Mouse (Mus musculus) kidney, adult 11 months (tissue): ENCODE data around the gene Snrnp70.

ENCODE experiments used
- DNase-seq: peaks from one replicate; pipeline ENCODE4 v3.0.0; 2022

Snrnp70 gene

DNA sequence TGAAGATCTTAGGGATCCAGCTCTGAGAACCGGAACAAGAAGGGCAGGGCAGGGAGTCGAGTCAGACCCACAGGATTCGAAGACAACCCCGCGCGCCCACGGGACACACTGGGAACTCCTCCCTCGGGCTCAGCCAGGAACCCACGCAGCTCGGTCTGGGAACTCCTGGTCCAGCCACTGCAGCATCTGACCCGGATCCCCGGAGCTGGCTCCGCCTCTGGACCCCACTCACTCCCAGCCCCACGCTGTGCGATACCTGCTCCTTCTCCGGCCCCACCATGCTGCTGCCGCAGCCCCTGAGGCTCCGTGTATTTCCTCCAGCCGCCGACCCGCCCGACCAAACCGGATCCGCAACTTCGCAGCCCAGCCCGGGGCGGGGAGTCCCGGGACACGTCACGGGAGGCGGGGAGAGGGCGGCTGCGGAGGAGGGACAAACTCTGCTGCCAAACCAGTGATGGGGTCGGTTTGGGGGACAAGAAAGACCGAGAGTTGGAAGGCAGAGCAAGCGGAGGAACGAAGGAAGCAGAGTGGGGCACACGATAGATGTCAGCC is 62.0 kb downstream of the Snrnp70 start, which contains the start of gene Trpm4:
Gene Trpm4, minus strand, starts transcription at position 350 of the 552 bp plus-strand sequence.
- DNase-seq: peak; percentile 78

DNA sequence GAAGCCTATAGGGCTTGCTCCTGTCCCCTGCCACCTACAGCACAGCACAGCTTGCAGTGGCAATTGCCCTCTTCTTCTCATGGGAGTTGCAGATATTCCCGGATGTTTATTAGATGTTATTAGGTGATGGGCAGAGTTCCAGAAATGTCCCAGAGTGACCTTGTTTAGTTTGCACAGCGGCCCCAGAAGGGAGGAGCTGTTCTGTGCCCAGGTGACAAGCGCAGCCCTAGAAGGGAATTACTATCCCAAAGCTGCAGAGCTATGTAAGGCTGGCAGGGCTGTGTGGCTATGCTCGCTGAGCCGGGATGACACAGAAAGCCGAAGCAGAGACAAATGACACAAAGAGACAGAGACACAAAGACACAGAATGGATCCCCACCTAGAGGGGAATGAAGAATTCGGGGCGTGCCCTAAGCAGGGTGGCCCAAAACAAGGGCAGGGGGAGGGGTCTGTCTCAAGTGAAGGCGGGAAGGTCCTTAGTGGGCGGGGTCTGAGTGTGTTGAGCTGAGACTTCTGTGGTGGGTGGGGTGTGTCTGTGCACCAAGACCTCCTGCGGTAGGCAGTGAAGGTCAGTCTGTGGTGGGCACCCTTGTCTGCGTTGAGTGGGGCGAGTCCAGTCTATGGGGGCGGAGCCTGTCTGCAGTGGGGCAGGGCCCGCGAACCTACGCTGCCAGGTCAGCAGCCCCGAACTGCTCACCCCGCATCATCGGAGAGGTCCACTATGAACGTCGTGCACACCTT is 62.7 kb downstream of the Snrnp70 start:
- peak; percentile 57 for DNase-seq

DNA sequence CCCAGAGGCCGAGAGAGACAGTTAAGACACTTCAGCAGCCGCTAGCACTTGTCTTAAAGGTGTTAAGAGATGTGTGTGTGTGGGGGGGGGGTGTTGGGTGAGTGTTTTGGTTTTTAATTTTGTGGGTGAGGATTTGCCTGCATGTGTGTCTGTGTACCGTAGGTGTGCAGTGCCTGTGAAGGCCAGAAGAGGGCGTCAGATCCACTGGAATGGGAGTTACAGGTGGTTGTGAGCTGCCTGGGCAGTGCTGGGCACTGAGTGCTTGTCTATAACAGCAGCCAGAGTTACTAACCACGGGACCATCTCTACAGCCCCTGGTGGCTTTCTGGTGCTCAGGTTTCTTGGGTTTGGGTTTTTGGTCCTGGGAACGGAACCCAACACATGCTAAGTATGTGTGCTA is 64.0 kb downstream of the Snrnp70 start:
- DNase-seq: no peak

DNA sequence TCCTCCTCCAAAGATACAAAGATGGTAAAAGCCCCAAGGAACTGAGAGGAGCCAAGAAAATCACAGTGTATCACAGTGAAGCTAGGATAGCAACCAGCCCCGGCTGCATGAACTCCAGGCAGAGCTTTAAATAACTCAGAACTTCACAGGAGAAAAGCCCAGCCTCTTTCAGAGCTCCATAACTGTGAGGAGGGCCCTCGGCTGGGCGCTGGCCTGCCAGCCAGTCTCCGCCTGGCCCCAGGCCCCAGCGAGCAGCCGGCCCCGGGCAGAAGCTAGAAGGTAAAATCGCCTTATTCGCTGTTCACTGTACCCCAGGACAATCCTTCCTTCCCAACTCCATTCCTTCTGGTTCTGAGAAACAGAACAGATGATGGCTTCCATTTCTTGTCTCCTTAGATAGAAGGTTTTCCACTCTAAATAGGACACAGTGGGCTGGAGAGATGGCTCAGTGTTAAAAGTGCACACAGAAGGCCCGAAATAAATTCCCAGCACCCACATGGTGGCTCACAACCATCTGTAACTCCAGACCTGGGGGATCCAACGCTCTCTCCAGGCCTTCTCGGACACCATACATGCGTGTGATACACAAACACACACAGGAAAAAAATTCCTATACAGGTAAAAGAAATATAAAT is 66.6 kb downstream of the Snrnp70 start:
- DNase-seq: no peak
